Mouse (Mus musculus) erythroblast, embryonic 14.5 days (primary cell): ENCODE results near the gene Tmem223. TPM values are rescaled to one million over a fixed set of nuclear protein-coding genes. Genes with fewer than 3 reads are reported as not detected.

Experiments used
- H3K27me3 ChIP-seq: 2 replicates; pipeline ENCODE4 v1.6.1; 2012; ENCODE audit warnings: inconsistent platforms; ENCODE audit not compliant: control insufficient read depth
- H3K36me3 ChIP-seq: 2 replicates; pipeline ENCODE4 v1.6.1; 2012; ENCODE audit warnings: mild to moderate bottlenecking, inconsistent platforms; ENCODE audit not compliant: control insufficient read depth
- H3K4me1 ChIP-seq: 2 replicates; pipeline ENCODE4 v1.6.1; 2012; ENCODE audit warnings: inconsistent platforms; ENCODE audit not compliant: control insufficient read depth
- H3K4me3 ChIP-seq: replicated peaks from 2 replicates; pipeline ENCODE3; 2012; ENCODE audit warnings: moderate library complexity, mild to moderate bottlenecking, inconsistent platforms
- H3K9me3 ChIP-seq: 2 replicates; pipeline ENCODE4 v1.6.1; 2012; ENCODE audit warnings: low read length, inconsistent platforms, mixed read lengths; ENCODE audit not compliant: control insufficient read depth
- GATA1 ChIP-seq: IDR thresholded peaks from 2 replicates; pipeline ENCODE4 v1.6.1; 2012; ENCODE audit warnings: low read length, inconsistent platforms, mixed read lengths
- TAL1 ChIP-seq: IDR thresholded peaks from 3 replicates; pipeline ENCODE4 v1.6.1; 2012; ENCODE audit warnings: low read length, inconsistent platforms, mixed read lengths
- polyA plus RNA-seq: library from polyadenylated mRNA; stranded (reverse); fragments of >175 nt; gene quantifications from 2 replicates; pipeline ENCODE4 v1.2.3, GENCODE M21; 2012

The Tmem223 gene
- polyA plus RNA-seq, 1 experiment, result 4.9 TPM

- Histone ChIP-seq H3K27me3 (no peaks in the 10 kb centered on the region), H3K4me3 (peak overlapping the region; percentile 100), H3K4me1 (peaks cover 40% of the 10 kb centered on the region), H3K9me3 (no peaks in the 10 kb centered on the region), H3K36me3 (peaks cover 71% of the 10 kb centered on the region)
- TF ChIP-seq TAL1 (no peak), GATA1 (no peak)
Observed at GRCm38 (mm10) chr19:8817001-8817400, 46.2 kb downstream of the Tmem223 start.

- H3K36me3 ChIP-seq, result peaks cover 71% of the 10 kb centered on the region
Observed at GRCm38 (mm10) chr19:8818301-8818798, 47.6 kb downstream of the Tmem223 start.

GRCm38 (mm10) chr19:8818801-8819595 lies 48.2 kb downstream of the Tmem223 start, which contains the start of gene Ttc9c:
TSS of gene Ttc9c (minus strand) at chr19:8819333.
- H3K4me3 ChIP-seq, result peak within 1 kb of the TSS; percentile 100
- peaks cover 71% of the 10 kb centered on the region for H3K36me3 ChIP-seq
- H3K9me3 ChIP-seq, result no peaks in the 10 kb centered on the region
- H3K4me1 ChIP-seq, result peaks cover 50% of the 10 kb centered on the region
- TF ChIP-seq TAL1, result no peak
- 0 out of 2 replicates have a peak, but pooled peaks have one; percentile 12 for TF ChIP-seq GATA1
- H3K27me3 ChIP-seq, result no peaks in the 10 kb centered on the region

More at GRCm38 (mm10) chr19:8818301-8818798, 47.6 kb downstream of the Tmem223 start:
- peaks cover 52% of the 10 kb centered on the region for H3K4me1 ChIP-seq
- no peaks in the 10 kb centered on the region for H3K27me3 ChIP-seq
- H3K9me3 ChIP-seq, result no peaks in the 10 kb centered on the region
- H3K4me3 ChIP-seq, result peak overlapping the region; percentile 100
- TF ChIP-seq TAL1 (no peak), GATA1 (no peak)

GRCm38 (mm10) chr19:8819596-8820423 lies 49.0 kb downstream of the Tmem223 start, which contains the start of gene Hnrnpul2:
TSS of gene Hnrnpul2 (plus strand) at chr19:8820010.
- H3K36me3 ChIP-seq, result peaks cover 72% of the 10 kb centered on the region
- TF ChIP-seq TAL1, result no peak
- peaks cover 49% of the 10 kb centered on the region for H3K4me1 ChIP-seq
- H3K4me3 ChIP-seq, result peak within 1 kb of the TSS; percentile 100
- H3K9me3 ChIP-seq, result no peaks in the 10 kb centered on the region
- H3K27me3 ChIP-seq, result no peaks in the 10 kb centered on the region

DNA sequence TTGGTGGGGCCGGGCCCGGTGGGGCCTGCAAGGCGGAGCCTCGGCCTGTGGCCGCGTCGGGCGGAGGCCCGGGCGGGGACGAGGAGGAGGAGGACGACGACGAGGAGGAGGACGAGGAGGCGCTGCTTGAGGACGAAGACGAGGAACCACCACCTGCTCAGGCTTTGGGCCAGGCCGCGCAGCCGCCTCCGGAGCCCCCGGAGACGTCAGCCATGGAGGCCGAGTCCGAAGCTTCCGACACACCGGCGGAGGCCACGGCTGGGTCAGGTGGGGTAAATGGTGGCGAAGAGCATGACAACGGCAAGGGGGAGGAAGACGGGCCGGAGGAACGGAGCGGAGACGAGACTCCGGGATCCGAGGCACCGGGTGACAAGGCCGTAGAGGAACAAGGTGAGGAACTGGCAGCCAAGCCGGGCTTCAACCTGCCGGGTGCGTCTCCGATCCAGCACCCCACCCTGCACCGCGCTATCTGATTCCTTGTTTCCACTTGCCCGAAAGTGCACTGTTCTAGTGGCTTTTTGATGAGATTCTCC lies 49.7 kb downstream of the Tmem223 start:
- Histone ChIP-seq H3K4me1 (peaks cover 45% of the 10 kb centered on the region), H3K4me3 (peak overlapping the region; percentile 100), H3K36me3 (peaks cover 72% of the 10 kb centered on the region), H3K27me3 (no peaks in the 10 kb centered on the region), H3K9me3 (no peaks in the 10 kb centered on the region)
- TF ChIP-seq TAL1 (no peak), GATA1 (peak; percentile 97)

DNA sequence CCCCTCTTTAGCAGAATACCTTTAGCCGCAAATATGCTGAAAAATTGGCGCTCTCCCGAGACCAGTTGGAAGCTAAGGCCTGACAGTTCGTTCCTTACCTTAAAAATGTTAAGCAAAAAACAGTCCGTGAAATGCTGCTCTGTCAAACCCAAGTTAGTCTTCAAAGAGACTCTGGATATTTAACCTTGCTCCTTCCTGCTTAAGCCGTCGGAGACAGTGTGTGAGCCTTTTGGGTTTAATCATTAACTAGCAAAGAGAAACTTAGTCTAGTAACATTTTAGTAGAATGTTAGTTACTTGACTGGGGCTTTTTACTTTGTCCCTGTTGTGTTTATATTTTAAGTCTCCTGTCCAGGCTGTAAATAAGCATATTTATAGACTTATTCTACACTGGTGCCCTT lies 50.4 kb downstream of the Tmem223 start:
- Histone ChIP-seq H3K27me3 (no peaks in the 10 kb centered on the region), H3K9me3 (no peaks in the 10 kb centered on the region), H3K36me3 (peaks cover 73% of the 10 kb centered on the region), H3K4me1 (peaks cover 41% of the 10 kb centered on the region), H3K4me3 (peak overlapping the region; percentile 100)
- no peak for TF ChIP-seq GATA1
- no peak for TF ChIP-seq TAL1

Other genes starting within 250 kb of the Tmem223 start
- gene Slc22a8, start 179.7 kb upstream of the Tmem223 start, polyA plus RNA-seq, result 0.01 TPM in 1 of 2 replicates, not detected in the other
- gene Slc22a6, start 153.0 kb upstream of the Tmem223 start, polyA plus RNA-seq, result not detected in 2 replicates
- 0.01 TPM in 1 of 2 replicates, not detected in the other for gene Chrm1, start 107.2 kb upstream of the Tmem223 start, polyA plus RNA-seq
- 33.5 and 37.4 TPM in 2 replicates for gene Slc3a2, start 47.6 kb upstream of the Tmem223 start, polyA plus RNA-seq
- gene Wdr74, start 35.2 kb upstream of the Tmem223 start, polyA plus RNA-seq, result 1.7 and 2.5 TPM in 2 replicates
- gene 1700092M07Rik, start 30.3 kb upstream of the Tmem223 start, polyA plus RNA-seq, result not detected in 2 replicates
- gene Stx5a, start 29.6 kb upstream of the Tmem223 start, polyA plus RNA-seq, result 3.3 and 3.6 TPM in 2 replicates
- 2.9 and 3.0 TPM in 2 replicates for gene Nxf1, start 13.9 kb upstream of the Tmem223 start, polyA plus RNA-seq
- gene Tmem179b, start 3.5 kb downstream of the Tmem223 start, polyA plus RNA-seq, result 10.3 and 14.4 TPM in 2 replicates
- 4.1 and 4.7 TPM in 2 replicates for gene Taf6l, start 15.4 kb downstream of the Tmem223 start, polyA plus RNA-seq
- 0.36 and 0.84 TPM in 2 replicates for gene Polr2g, start 27.6 kb downstream of the Tmem223 start, polyA plus RNA-seq
- 0.06 and 0.07 TPM in 2 replicates for gene Zbtb3, start 31.6 kb downstream of the Tmem223 start, polyA plus RNA-seq
- 0.24 TPM in 2 replicates for gene Ttc9c, start 48.3 kb downstream of the Tmem223 start, polyA plus RNA-seq
- 8.6 and 10.2 TPM in 2 replicates for gene Hnrnpul2, start 49.0 kb downstream of the Tmem223 start, polyA plus RNA-seq
- 0.10 TPM in 1 of 2 replicates, not detected in the other for gene AC129217.1, start 58.8 kb downstream of the Tmem223 start, polyA plus RNA-seq
- gene Bscl2, start 66.5 kb downstream of the Tmem223 start, polyA plus RNA-seq, result 4.6 and 6.4 TPM in 2 replicates
- gene Gng3, start 68.2 kb downstream of the Tmem223 start, polyA plus RNA-seq, result not detected in 2 replicates
- gene Lrrn4cl, start 79.8 kb downstream of the Tmem223 start, polyA plus RNA-seq, result not detected in 2 replicates
- 19.4 and 19.7 TPM in 2 replicates for gene Ubxn1, start 100.5 kb downstream of the Tmem223 start, polyA plus RNA-seq
- 3.7 and 3.8 TPM in 2 replicates for gene Uqcc3, start 109.9 kb downstream of the Tmem223 start, polyA plus RNA-seq
- gene Lbhd1, start 112.7 kb downstream of the Tmem223 start, polyA plus RNA-seq, result 0.01 and 0.03 TPM in 2 replicates
- not detected in 2 replicates for gene Gm49403, start 112.9 kb downstream of the Tmem223 start, polyA plus RNA-seq
- 6.6 and 7.7 TPM in 2 replicates for gene 1810009A15Rik, start 117.9 kb downstream of the Tmem223 start, polyA plus RNA-seq
- gene Gm49416, start 117.9 kb downstream of the Tmem223 start, polyA plus RNA-seq, result not detected in 2 replicates
- gene Ints5, start 122.0 kb downstream of the Tmem223 start, polyA plus RNA-seq, result 3.1 and 3.7 TPM in 2 replicates
- gene Ganab, start 127.1 kb downstream of the Tmem223 start, polyA plus RNA-seq, result 1.9 and 2.5 TPM in 2 replicates
- gene B3gat3, start 149.4 kb downstream of the Tmem223 start, polyA plus RNA-seq, result 15.8 and 16.4 TPM in 2 replicates
- gene Rom1, start 158.4 kb downstream of the Tmem223 start, polyA plus RNA-seq, result 0.42 and 0.57 TPM in 2 replicates
- gene Eml3, start 158.6 kb downstream of the Tmem223 start, polyA plus RNA-seq, result 1.3 and 1.4 TPM in 2 replicates
- 2.2 and 3.4 TPM in 2 replicates for gene Mta2, start 170.9 kb downstream of the Tmem223 start, polyA plus RNA-seq
- 1.6 TPM in 2 replicates for gene Tut1, start 182.9 kb downstream of the Tmem223 start, polyA plus RNA-seq
- gene Eef1g, start 196.0 kb downstream of the Tmem223 start, polyA plus RNA-seq, result 5.4 and 8.2 TPM in 2 replicates
- gene Ahnak, start 218.3 kb downstream of the Tmem223 start, polyA plus RNA-seq, result 0.01 and 0.05 TPM in 2 replicates